Mouse (Mus musculus) cortical plate, adult 2 months (tissue): Measurements from ENCODE around the gene Mthfd2l. TPM values are rescaled to one million over a fixed set of nuclear protein-coding genes. Genes with fewer than 3 reads are reported as not detected.

Source experiments
- H3K27ac ChIP-seq: fragments of 200-500 bp; 2 replicates; pipeline ENCODE4 v1.5.1; 2012; ENCODE audit warnings: low read length, control low read depth, inconsistent platforms; ENCODE audit not compliant: insufficient read depth
- H3K4me1 ChIP-seq: fragments of 200-500 bp; 2 replicates; pipeline ENCODE4 v1.6.1; 2011; ENCODE audit warnings: low read length; ENCODE audit not compliant: control insufficient read depth, insufficient read depth
- H3K4me3 ChIP-seq: fragments of 200-500 bp; 2 replicates; pipeline ENCODE4 v1.5.1; 2011; ENCODE audit warnings: mild to moderate bottlenecking, low read length, control low read depth; ENCODE audit not compliant: insufficient read depth
- CTCF ChIP-seq: fragments of 200-500 bp; IDR thresholded peaks from 2 replicates; pipeline ENCODE4 v1.5.1; 2011; ENCODE audit warnings: mild to moderate bottlenecking, control low read depth, low read length; ENCODE audit not compliant: insufficient read depth; ENCODE audit errors: extremely low read depth
- POLR2A ChIP-seq: fragments of 200-500 bp; IDR thresholded peaks from 2 replicates; pipeline ENCODE4 v1.6.1; 2011; ENCODE audit warnings: mild to moderate bottlenecking, low read length, control low read depth; ENCODE audit not compliant: insufficient read depth; ENCODE audit errors: extremely low read depth
- polyA plus RNA-seq: library from polyadenylated mRNA; depleted of rRNA; stranded (reverse); fragments of >200 nt; gene quantifications from 2 replicates; pipeline ENCODE4 v1.2.3, GENCODE M21; 2012

The Mthfd2l gene
- polyA plus RNA-seq, 1 experiment = 18.2 TPM

DNA sequence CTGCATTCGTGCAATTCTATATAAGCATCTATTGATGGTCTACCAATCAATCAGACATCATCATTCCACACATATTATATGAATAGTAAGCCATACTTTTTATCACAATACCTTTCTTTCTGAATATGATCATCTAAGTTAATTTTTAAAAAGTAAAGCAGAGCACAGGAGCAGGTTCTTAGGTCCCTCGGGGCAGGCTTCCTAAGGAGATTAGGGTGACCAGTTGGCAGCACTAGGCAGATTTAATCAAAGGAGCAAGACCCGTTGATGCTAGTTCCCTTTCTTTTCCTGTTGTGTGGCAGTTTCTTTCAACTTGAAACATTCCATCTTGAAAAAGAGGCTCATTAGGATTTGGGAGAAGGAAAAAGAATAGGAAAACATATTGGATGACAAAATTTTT is 57.2 kb downstream of the Mthfd2l start:
- no peaks in the 10 kb centered on the region for H3K4me1 ChIP-seq
- TF ChIP-seq CTCF (no peak), POLR2A (no peak)
- no peak overlapping the region for H3K27ac ChIP-seq
- H3K4me3 ChIP-seq = no peak overlapping the region

DNA sequence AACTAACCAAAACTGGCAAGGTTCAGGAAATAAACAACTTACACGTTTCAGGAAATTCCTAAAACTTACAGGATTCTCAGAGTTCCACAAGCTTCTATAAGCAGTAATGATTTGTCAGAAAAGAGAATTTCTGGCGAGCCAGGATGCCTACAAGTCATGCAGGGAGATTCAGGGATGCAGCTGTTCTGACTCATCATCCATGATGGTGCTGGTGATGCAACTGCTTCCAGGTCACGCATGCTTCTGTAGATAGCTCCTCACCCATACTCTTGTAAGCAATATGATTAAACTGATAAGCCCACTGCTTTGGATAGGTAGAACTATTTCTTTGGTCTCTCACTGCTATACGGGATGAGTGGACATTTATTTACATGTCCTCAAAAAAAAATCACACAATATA is 57.7 kb downstream of the Mthfd2l start:
- TF ChIP-seq CTCF (no peak), POLR2A (no peak)
- H3K4me1 ChIP-seq = no peaks in the 10 kb centered on the region
- H3K27ac ChIP-seq = no peak overlapping the region
- H3K4me3 ChIP-seq = no peak overlapping the region

DNA sequence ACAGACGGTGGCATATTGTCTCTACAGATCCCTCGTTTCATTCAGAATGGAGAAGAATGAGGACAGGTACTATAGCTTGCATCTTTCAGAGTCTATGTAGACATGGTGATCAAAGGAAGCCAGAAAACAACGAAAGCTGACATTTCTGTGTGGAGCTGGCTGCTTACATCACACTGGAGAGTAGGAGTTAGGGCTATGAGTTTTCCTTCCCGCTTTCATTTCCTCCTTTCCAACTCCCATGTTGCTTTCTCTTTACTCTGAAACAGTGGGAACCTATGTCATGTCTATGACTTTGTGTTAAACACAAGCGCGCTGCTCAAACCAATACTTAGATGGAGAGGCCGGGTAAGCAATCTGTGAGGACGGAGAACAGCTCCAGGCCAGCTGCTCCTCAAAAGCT is 69.0 kb downstream of the Mthfd2l start:
- Histone ChIP-seq H3K4me3 (no peak overlapping the region), H3K27ac (no peak overlapping the region), H3K4me1 (no peaks in the 10 kb centered on the region)
- no peak for TF ChIP-seq CTCF
- TF ChIP-seq POLR2A = no peak

DNA sequence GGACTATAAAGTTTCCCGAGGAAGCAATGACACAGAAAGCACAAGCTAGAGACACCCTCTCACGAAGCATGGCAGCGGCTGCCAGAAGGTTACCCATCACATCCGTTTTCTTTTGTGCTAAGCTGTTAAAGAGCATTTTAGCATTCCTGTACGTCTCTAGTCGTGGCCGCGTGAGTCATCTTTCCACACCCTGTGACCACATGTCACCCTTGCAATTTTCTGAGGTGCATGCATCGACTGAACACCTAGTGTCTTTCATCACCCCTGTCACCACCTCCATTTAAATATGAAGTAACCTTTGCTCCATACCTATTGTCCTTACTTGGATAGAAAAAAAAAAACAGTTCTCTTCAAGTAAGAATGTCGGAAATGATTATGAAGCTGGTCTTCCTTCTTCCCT is 84.3 kb downstream of the Mthfd2l start:
- TF ChIP-seq CTCF = no peak
- no peak for TF ChIP-seq POLR2A
- no peak overlapping the region for H3K4me3 ChIP-seq
- no peaks in the 10 kb centered on the region for H3K4me1 ChIP-seq
- no peak overlapping the region for H3K27ac ChIP-seq

- Histone ChIP-seq H3K27ac (no peak overlapping the region), H3K4me3 (no peak overlapping the region), H3K4me1 (no peaks in the 10 kb centered on the region)
- TF ChIP-seq POLR2A (no peak), CTCF (no peak)
Measured at GRCm38 (mm10) chr5:91023114-91023513, 92.2 kb downstream of the Mthfd2l start.

DNA sequence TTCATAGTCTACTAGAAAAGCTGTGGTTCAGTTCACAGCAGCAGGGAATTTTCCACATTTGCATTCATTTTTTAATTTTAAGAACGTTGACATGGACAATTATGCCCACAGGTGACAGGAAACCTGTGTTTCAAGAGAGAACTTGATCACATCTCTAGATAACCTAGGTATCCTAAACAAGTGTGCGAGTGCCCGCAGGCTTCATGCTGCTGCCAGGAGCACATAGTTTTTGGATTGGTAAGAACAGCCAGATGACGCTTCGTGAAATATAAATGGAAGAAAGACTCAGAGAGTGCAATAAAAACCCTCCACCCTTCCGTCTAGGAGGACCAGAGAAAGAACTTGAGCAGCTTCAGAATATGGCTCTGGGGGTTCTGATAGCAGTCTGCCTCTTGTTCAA is 96.2 kb downstream of the Mthfd2l start, which contains the start of gene Epgn:
Epgn (plus strand) TSS at position 301 of the 400 bp plus-strand sequence.
- TF ChIP-seq CTCF (no peak), POLR2A (no peak)
- Histone ChIP-seq H3K27ac (no peak within 1 kb of the TSS), H3K4me1 (no peaks in the 10 kb centered on the region), H3K4me3 (no peak within 1 kb of the TSS)

GRCm38 (mm10) chr5:91027840-91028239 is 96.9 kb downstream of the Mthfd2l start:
- TF ChIP-seq POLR2A (no peak), CTCF (no peak)
- Histone ChIP-seq H3K4me1 (no peaks in the 10 kb centered on the region), H3K27ac (no peak overlapping the region), H3K4me3 (no peak overlapping the region)

DNA sequence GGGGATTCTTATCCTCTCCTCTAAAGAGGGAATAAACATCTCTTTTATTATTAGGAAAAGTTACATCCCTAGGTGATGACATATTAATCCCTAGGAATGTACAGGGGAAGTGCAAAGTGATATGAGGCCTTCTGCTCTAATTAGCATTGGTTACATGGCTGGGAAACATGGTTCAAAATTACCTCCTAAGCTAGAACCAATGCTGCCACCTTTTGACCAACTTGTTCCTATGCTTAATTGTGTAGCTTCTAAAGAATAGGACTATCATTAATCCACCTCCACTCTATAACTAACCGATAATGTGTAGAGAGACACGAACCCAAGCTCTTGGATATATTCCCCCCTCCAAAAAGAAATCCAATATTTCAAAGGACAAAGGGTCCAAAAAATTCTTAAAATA is 99.7 kb downstream of the Mthfd2l start:
- Histone ChIP-seq H3K27ac (no peak overlapping the region), H3K4me3 (no peak overlapping the region), H3K4me1 (no peaks in the 10 kb centered on the region)
- TF ChIP-seq POLR2A = no peak
- TF ChIP-seq CTCF = no peak

DNA sequence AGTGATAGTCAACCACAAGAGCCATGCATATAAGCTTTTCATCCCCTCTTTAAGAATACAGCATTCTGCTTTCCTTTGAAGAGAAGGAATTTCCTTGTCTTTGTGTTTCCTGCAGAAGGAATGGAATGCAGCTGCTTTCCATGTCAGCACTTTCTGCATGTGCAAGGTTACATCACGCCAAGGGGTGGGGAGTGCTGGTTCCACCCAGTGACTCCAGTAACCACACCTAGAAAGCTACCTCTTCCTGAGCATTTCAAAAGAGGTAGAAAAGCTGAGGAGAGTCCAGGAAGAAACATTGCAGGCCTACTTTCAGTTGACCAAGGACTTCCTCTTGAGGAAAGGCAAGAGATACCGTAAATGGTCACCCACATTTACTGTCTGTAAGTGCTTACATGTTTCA is 104.4 kb downstream of the Mthfd2l start:
- Histone ChIP-seq H3K4me1 (no peaks in the 10 kb centered on the region), H3K27ac (no peak overlapping the region), H3K4me3 (no peak overlapping the region)
- TF ChIP-seq POLR2A (no peak), CTCF (no peak)

- Histone ChIP-seq H3K27ac (no peak overlapping the region), H3K4me3 (no peak overlapping the region), H3K4me1 (no peaks in the 10 kb centered on the region)
- no peak for TF ChIP-seq POLR2A
- no peak for TF ChIP-seq CTCF
Measured at GRCm38 (mm10) chr5:91036628-91037027, 105.7 kb downstream of the Mthfd2l start.
